In the genomic region with DNA sequence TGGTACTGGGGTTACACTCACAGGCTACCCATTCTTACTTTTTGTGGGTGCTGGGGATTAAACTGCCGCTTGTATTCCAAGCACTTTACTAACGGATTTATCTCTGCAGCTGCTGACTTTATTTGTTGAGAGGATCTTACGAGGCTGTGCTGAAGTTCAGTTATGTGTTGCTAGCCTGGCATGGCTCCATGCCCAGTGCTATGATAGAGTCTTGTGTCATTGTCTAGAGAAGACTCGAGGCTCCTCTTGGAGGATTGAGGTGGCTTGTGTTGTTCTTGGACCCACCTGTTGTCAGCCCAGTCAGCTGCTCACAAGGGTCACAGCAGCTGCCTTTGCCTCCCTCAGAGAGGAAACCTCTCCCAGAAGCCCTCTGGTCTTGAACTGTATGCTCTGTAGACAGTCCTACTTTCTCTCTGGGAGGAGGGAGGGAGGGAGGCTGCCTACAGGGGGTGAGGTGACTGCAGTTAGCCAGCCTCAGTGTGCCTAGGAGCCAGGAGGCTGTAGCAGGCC, we compare ENCODE assay signal across 17 mouse cellular contexts. TPM values are rescaled to one million over a fixed set of nuclear protein-coding genes. Genes with fewer than 3 reads are reported as not detected.
DNase-seq lines count a peak whose midpoint lies in the region; ATAC-seq and TF ChIP-seq lines count a peak whose summit lies in the region.
"Had no signal": no experiment of that assay in that cellular context is flagged by ENCODE, and none has a peak within 500 bp of the region (broad histone marks: within the 10 kb centered on the region; RNA-seq: fewer than 3 reads in every experiment).

No protein-coding gene starts in this region.

- 0 out of 2 replicates have a peak, but pooled peaks cover 8% of the 10 kb centered on the region for H3K4me1 ChIP-seq in heart, postnatal 0 days (ENCODE audit: control insufficient read depth, insufficient read depth)
- H3K4me1 ChIP-seq in heart, embryonic 11.5 days (ENCODE audit: control insufficient read depth, insufficient read depth, low read length): no peaks in the 10 kb centered on the region
- no peaks in the 10 kb centered on the region for H3K4me1 ChIP-seq in limb, embryonic 13.5 days
- H3K4me1 ChIP-seq in limb, embryonic 10.5 days: no peaks in the 10 kb centered on the region
- H3K4me1 ChIP-seq in limb, embryonic 14.5 days (ENCODE audit: control insufficient read depth, insufficient read depth, low read length): no peaks in the 10 kb centered on the region
- H3K4me1 ChIP-seq: limb, embryonic 12.5 days; midbrain, embryonic 12.5 days had no signal

- H3K9ac ChIP-seq in heart, postnatal 0 days (replicated peaks; ENCODE audit: low read depth, low read length): no peak overlapping the region
- no peak overlapping the region for H3K9ac ChIP-seq in heart, embryonic 11.5 days (ENCODE audit: low read depth, low read length)
- H3K9ac ChIP-seq in limb, embryonic 13.5 days: no peak overlapping the region
- no peak overlapping the region for H3K9ac ChIP-seq in limb, embryonic 14.5 days (ENCODE audit: low read depth, low read length, severe bottlenecking)
- H3K9ac ChIP-seq: limb, embryonic 12.5 days; lung, embryonic 14.5 days; midbrain, embryonic 12.5 days had no signal

- ATAC-seq in heart, postnatal 0 days (ENCODE audit: insufficient read depth, low read depth): no peak
- ATAC-seq in heart, embryonic 11.5 days (replicated peaks; ENCODE audit: insufficient number of reproducible peaks, low FRiP score, low TSS enrichment): no peak
- ATAC-seq in limb, embryonic 13.5 days (ENCODE audit: low FRiP score, low read depth): peak; percentile 32; the same call in 1 of the 2 replicates
- ATAC-seq in limb, embryonic 14.5 days (ENCODE audit: low FRiP score, low read depth): peak; percentile 70; the same call in 1 of the 2 replicates
- ATAC-seq: forebrain, embryonic 14.5 days had no signal

- no peak for TF ChIP-seq CTCF in heart, postnatal 0 days (IDR thresholded peaks at IDR 0.05; ENCODE audit: low read depth)

- peak overlapping the region; percentile 33 for H3K27ac ChIP-seq in heart, postnatal 0 days (ENCODE audit: low read depth)
- no peak overlapping the region for H3K27ac ChIP-seq in heart, embryonic 11.5 days (ENCODE audit: low read depth, low read length)
- H3K27ac ChIP-seq in limb, embryonic 13.5 days: no peak overlapping the region
- no peak overlapping the region for H3K27ac ChIP-seq in limb, embryonic 10.5 days
- no peak overlapping the region for H3K27ac ChIP-seq in limb, embryonic 14.5 days (replicated peaks; ENCODE audit: low read depth, low read length)
- H3K27ac ChIP-seq: limb, embryonic 12.5 days; midbrain, embryonic 12.5 days had no signal

- no peaks in the 10 kb centered on the region for H3K27me3 ChIP-seq in heart, postnatal 0 days (ENCODE audit: control insufficient read depth, insufficient read depth, low read length)
- H3K27me3 ChIP-seq in heart, embryonic 11.5 days (ENCODE audit: control insufficient read depth, insufficient read depth, low read length): no peaks in the 10 kb centered on the region
- H3K27me3 ChIP-seq in limb, embryonic 13.5 days: no peaks in the 10 kb centered on the region
- no peaks in the 10 kb centered on the region for H3K27me3 ChIP-seq in limb, embryonic 10.5 days (ENCODE audit: low read depth, poor library complexity, severe bottlenecking)
- no peaks in the 10 kb centered on the region for H3K27me3 ChIP-seq in limb, embryonic 14.5 days (ENCODE audit: control insufficient read depth, insufficient read depth, low read length)
- H3K27me3 ChIP-seq: limb, embryonic 12.5 days; midbrain, embryonic 12.5 days had no signal

- peaks cover 39% of the 10 kb centered on the region for H3K36me3 ChIP-seq in heart, postnatal 0 days (replicated peaks; ENCODE audit: control insufficient read depth, insufficient read depth, low read length)
- peaks cover 4% of the 10 kb centered on the region for H3K36me3 ChIP-seq in heart, embryonic 11.5 days (ENCODE audit: control insufficient read depth, insufficient read depth, low read length)
- peaks cover 68% of the 10 kb centered on the region for H3K36me3 ChIP-seq in limb, embryonic 13.5 days
- H3K36me3 ChIP-seq in limb, embryonic 10.5 days: peaks cover 76% of the 10 kb centered on the region
- peaks cover 70% of the 10 kb centered on the region for H3K36me3 ChIP-seq in limb, embryonic 14.5 days (ENCODE audit: control insufficient read depth, insufficient read depth, low read length)

- DNase-seq in heart, postnatal 0 days (ENCODE audit: low spot score): no peak
- DNase-seq in limb, embryonic 10.5 days (ENCODE audit: low spot score): no peak
- DNase-seq in adipocyte (ENCODE audit: low spot score): peak; percentile 77
- DNase-seq in limb, embryonic 14.5 days (ENCODE audit: low spot score): peak; percentile 38
- DNase-seq in embryo, embryonic 9.5 days (ENCODE audit: extremely low spot score): no peak
- DNase-seq: adrenal gland, postnatal 10 days; cerebellum, adult 8-10 months; kidney, postnatal 4 days; layer of hippocampus, postnatal 36 days; lung, embryonic 14.5 days; right cerebral cortex, adult 18-20 months; thymus, postnatal 36 days had no signal

- TF ChIP-seq POLR2A in limb, embryonic 14.5 days (IDR thresholded peaks at IDR 0.05; ENCODE audit: borderline replicate concordance, extremely low read depth, insufficient read depth, insufficient read length): no peak

- TF ChIP-seq EP300 in heart, postnatal 0 days (IDR thresholded peaks at IDR 0.05; ENCODE audit: low read depth): no peak

- no peak overlapping the region for H3K4me3 ChIP-seq in heart, postnatal 0 days (ENCODE audit: low read depth, low read length)
- H3K4me3 ChIP-seq in heart, embryonic 11.5 days (ENCODE audit: low read depth, low read length): no peak overlapping the region
- H3K4me3 ChIP-seq in limb, embryonic 13.5 days: no peak overlapping the region
- H3K4me3 ChIP-seq in limb, embryonic 10.5 days: no peak overlapping the region
- H3K4me3 ChIP-seq in limb, embryonic 14.5 days (replicated peaks; ENCODE audit: low read length): no peak overlapping the region
- H3K4me3 ChIP-seq: limb, embryonic 12.5 days; midbrain, embryonic 12.5 days had no signal

- H3K4me2 ChIP-seq in heart, postnatal 0 days (ENCODE audit: low read depth, low read length): no peak overlapping the region
- no peak overlapping the region for H3K4me2 ChIP-seq in heart, embryonic 11.5 days
- no peak overlapping the region for H3K4me2 ChIP-seq in limb, embryonic 13.5 days (replicated peaks)
- H3K4me2 ChIP-seq in limb, embryonic 14.5 days (replicated peaks; ENCODE audit: low read depth, low read length, severe bottlenecking): no peak overlapping the region
- H3K4me2 ChIP-seq: limb, embryonic 12.5 days; lung, embryonic 14.5 days; midbrain, embryonic 12.5 days had no signal

- H3K9me3 ChIP-seq in heart, postnatal 0 days (replicated peaks; ENCODE audit: control insufficient read depth, low read length): no peaks in the 10 kb centered on the region
- no peaks in the 10 kb centered on the region for H3K9me3 ChIP-seq in heart, embryonic 11.5 days (replicated peaks; ENCODE audit: control insufficient read depth, low read length)
- no peaks in the 10 kb centered on the region for H3K9me3 ChIP-seq in limb, embryonic 13.5 days
- no peaks in the 10 kb centered on the region for H3K9me3 ChIP-seq in limb, embryonic 10.5 days (replicated peaks)
- no peaks in the 10 kb centered on the region for H3K9me3 ChIP-seq in limb, embryonic 14.5 days (ENCODE audit: control insufficient read depth, low read length)
- H3K9me3 ChIP-seq: limb, embryonic 12.5 days; midbrain, embryonic 12.5 days had no signal

- 55% methylated on average over 4 of the region's 4 CpGs for WGBS in heart, postnatal 0 days
- WGBS in heart, embryonic 11.5 days (ENCODE audit: insufficient replicate concordance): 88% methylated on average over 4 of the region's 4 CpGs
- WGBS in limb, embryonic 13.5 days: 93% methylated on average over 4 of the region's 4 CpGs
- 92% methylated on average over 4 of the region's 4 CpGs for WGBS in limb, embryonic 10.5 days
- 91% methylated on average over 4 of the region's 4 CpGs for WGBS in limb, embryonic 14.5 days

RNA-seq across cellular contexts. Expression of a gene that starts 19.6 kb away (rescaled TPM):
- 46.5 and 71.5 TPM in 2 replicates for total RNA-seq in heart, postnatal 0 days (2014; rRNA removed; ENCODE audit: low replicate concordance)
- 22.4 and 22.6 TPM in 2 replicates for polyA plus RNA-seq in heart, postnatal 0 days (2015; fragmentation: Nextera tagmentation; extraction: Ambion mirVana)
- polyA plus RNA-seq in heart, embryonic 11.5 days (2014; fragmentation: Nextera tagmentation; extraction: Ambion mirVana): 33.4 and 40.9 TPM in 2 replicates
- polyA plus RNA-seq in limb, embryonic 13.5 days (2015; fragmentation: Nextera tagmentation; extraction: Ambion mirVana): 48.7 and 51.1 TPM in 2 replicates
- 47.9 and 52.7 TPM in 2 replicates for polyA plus RNA-seq in limb, embryonic 10.5 days (2016; fragmentation: Nextera tagmentation; extraction: Ambion mirVana)
- 65.3 and 67.3 TPM in 2 replicates for polyA plus RNA-seq in limb, embryonic 14.5 days (2012; rRNA removed)
- polyA plus RNA-seq in limb, embryonic 14.5 days (2014; fragmentation: Nextera tagmentation; extraction: Ambion mirVana): 50.0 and 53.7 TPM in 2 replicates

RNA-seq across cellular contexts. Expression of a gene that starts 32.1 kb away (rescaled TPM):
- 56.8 and 61.6 TPM in 2 replicates for total RNA-seq in heart, postnatal 0 days (2014; rRNA removed; ENCODE audit: low replicate concordance)
- polyA plus RNA-seq in heart, postnatal 0 days (2015; fragmentation: Nextera tagmentation; extraction: Ambion mirVana): 153 TPM in 2 replicates
- polyA plus RNA-seq in heart, embryonic 11.5 days (2014; fragmentation: Nextera tagmentation; extraction: Ambion mirVana): 138 and 139 TPM in 2 replicates
- 155 and 165 TPM in 2 replicates for polyA plus RNA-seq in limb, embryonic 13.5 days (2015; fragmentation: Nextera tagmentation; extraction: Ambion mirVana)
- 196 and 215 TPM in 2 replicates for polyA plus RNA-seq in limb, embryonic 10.5 days (2016; fragmentation: Nextera tagmentation; extraction: Ambion mirVana)
- polyA plus RNA-seq in limb, embryonic 14.5 days (2012; rRNA removed): 136 and 149 TPM in 2 replicates
- polyA plus RNA-seq in limb, embryonic 14.5 days (2014; fragmentation: Nextera tagmentation; extraction: Ambion mirVana): 152 and 154 TPM in 2 replicates

Comparison
In these comparisons a context has a peak if more than half of its experiments do, and no peak if none do; other contexts are left out.
1. DNase-seq: peak in adipocyte (single experiment) and limb, embryonic 14.5 days (single experiment); none in heart, postnatal 0 days (single experiment), limb, embryonic 10.5 days (single experiment) and embryo, embryonic 9.5 days (single experiment).
2. ATAC-seq: peak in limb, embryonic 13.5 days (single experiment) and limb, embryonic 14.5 days (single experiment); none in heart, postnatal 0 days (single experiment) and heart, embryonic 11.5 days (single experiment).